Mouse (Mus musculus) gastrocnemius, postnatal 25 days (tissue): ENCODE data around the gene Dcp1a. TPM values are rescaled to one million over a fixed set of nuclear protein-coding genes. Genes with fewer than 3 reads are reported as not detected.

Experiments
- DNase-seq: peaks from one replicate; pipeline ENCODE4 v3.0.0; 2022
- long read RNA-seq, 2 experiments: library from polyadenylated mRNA; stranded (forward); transcript quantifications; one replicate each; pipeline ENCODE4 v2.0.0; 2021
- total RNA-seq, 2 experiments: library from RNA; stranded (reverse); gene quantifications; 1 replicate in 1 of 2; 2 replicates in 1 of 2; pipeline ENCODE4 v1.2.3; 2021

Dcp1a gene
- 1 to 10 TPM; 8.0 to 8.4 TPM for total RNA-seq
- long read RNA-seq, experiment 1, partial matches to known transcripts, result 0 of 1 reads
- long read RNA-seq, experiment 1, other reads (novel, unspliced or antisense), result 1 of 1 reads
- long read RNA-seq, experiment 2, full-length matches to known transcripts, result 1 of 2 reads
- long read RNA-seq, experiment 2, partial matches to known transcripts, result 1 of 2 reads
- long read RNA-seq, experiment 2, other reads (novel, unspliced or antisense), result 0 of 2 reads

DNA sequence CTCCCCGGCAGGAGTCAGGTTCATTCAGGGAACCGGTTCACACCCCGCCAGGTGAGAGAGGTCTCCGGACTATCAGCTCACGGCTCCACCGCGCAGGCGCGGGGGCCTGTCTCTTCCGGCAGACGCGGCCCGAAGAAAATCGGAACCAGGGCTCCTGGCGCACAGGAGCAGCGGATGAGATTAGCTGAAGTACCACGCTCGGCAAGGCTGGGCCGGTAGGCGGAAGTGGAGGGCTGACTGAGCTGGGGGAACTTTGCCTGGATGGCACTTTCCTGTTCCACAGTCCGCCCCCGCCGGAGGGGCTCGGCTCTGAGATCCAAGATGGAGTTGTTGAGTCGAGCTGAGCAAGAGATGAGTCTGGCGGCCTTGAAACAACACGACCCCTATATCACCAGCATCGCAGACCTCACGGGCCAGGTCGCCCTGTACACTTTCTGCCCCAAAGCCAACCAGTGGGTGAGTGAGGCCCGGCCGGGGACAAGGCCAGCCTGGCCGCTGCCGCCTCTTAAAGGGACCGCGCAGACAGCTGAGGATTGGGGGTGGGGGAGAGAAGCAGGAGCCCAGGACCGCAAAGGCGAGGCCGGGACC is at the start of gene Dcp1a:
Gene Dcp1a (plus strand): TSS at position 175 of the 588 bp plus-strand sequence.
- DNase-seq, result peak; percentile 95

- no peak for DNase-seq
Observed at GRCm38 (mm10) chr14:30429606-30430005, 49.7 kb upstream of the Dcp1a start.

GRCm38 (mm10) chr14:30430026-30430425 is 49.3 kb upstream of the Dcp1a start:
- no peak for DNase-seq

GRCm38 (mm10) chr14:30430446-30430845 is 48.9 kb upstream of the Dcp1a start:
- DNase-seq, result no peak

GRCm38 (mm10) chr14:30435316-30435715 is 44.0 kb upstream of the Dcp1a start:
- DNase-seq, result no peak

DNA sequence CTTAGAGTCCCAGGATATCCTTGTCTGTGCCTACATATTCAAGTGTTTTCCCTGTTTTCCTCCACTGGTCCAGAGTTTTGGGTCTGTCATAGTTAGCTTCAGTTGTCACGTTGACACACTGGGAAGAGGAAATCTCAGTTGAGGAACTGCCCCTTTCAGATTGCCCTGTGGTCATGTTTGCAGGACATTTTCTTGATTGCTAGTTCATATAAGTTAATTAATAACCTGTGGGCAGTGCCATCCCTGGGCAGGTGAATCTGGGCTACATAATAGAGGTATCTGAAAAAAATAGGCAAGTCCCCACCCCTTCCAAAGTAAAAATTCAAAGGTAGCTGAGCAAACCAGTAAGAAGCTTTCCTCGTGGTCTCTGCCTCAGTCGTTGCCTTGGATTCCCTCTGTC is 39.4 kb upstream of the Dcp1a start:
- DNase-seq, result no peak

GRCm38 (mm10) chr14:30455801-30456595 is 23.3 kb upstream of the Dcp1a start:
- DNase-seq, result no peak

GRCm38 (mm10) chr14:30457436-30457835 is 21.9 kb upstream of the Dcp1a start:
- DNase-seq, result no peak

- peak; percentile 8 for DNase-seq
Observed at GRCm38 (mm10) chr14:30457897-30458296, 21.4 kb upstream of the Dcp1a start.

DNA sequence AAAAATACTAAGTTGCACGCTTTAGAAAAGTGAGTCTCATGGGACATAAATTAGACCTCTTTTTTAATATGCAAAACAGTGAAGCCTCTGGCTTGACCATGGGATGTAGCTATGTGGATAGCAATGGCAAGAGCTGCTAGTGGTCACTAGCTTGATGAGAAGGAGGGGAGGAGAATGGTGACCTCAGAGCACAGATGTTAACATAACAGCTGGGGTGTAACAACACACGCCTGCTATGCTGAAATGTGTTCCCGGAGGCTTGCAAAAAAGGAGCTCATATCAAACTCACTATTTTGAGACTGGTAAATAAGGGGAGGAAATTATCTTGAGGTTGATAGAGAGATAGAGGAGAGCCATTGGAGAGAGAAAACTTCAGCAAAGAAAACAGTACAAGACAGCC is 20.5 kb upstream of the Dcp1a start:
- no peak for DNase-seq

DNA sequence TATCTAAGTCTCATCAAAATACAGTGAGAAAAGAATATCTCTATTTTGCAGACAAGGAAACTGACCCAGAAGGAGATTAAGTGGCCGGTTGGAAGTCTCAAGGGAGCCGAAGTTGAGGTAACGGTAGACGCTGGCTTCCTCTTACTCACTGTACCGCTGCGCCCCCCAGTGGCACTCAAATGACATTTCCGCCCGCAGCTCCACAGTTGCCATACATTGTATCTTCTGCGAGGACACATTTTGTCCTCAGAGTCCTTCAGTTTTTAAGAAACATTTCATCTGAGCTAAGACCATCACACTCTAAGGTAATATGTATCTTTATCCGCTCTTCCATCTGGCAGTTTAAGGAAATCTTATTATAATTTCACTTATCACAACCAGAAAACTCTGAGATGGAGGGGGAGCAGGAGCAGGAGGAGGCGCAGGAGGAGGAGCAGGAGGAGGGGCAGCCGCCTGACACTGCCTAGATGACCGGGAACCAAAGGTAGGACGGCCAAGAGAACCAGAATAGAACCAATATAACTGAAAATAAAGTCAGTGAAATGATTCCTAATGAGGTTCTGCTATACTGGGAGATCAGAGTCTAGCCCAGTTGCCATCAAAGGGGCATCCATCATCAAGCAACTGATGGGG is 19.3 kb upstream of the Dcp1a start:
- peak; percentile 51 for DNase-seq

GRCm38 (mm10) chr14:30463312-30463711 is 16.0 kb upstream of the Dcp1a start:
- DNase-seq, result no peak

DNA sequence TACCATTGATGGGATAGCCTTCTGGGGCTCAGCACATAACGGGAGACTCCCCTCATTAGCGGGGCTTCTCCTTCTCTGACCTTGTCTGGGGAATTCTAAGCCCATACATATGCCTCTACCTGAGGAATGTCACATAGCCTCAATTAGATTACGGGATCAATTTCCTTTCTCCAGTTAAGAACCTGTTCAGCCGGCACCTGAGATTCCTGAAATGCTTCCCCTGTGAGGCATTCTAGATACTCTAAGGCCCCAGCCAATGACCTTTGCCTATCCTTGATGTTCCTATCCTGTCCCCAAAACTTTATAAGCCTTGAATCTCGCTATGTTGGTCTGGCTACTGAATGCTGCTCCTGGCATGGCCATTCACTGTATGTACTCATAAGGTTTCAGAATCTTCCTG is 5.7 kb upstream of the Dcp1a start:
- no peak for DNase-seq

- DNase-seq, result no peak
Observed at GRCm38 (mm10) chr14:30474416-30474815, 4.9 kb upstream of the Dcp1a start.

GRCm38 (mm10) chr14:30491342-30491741 is 12.0 kb downstream of the Dcp1a start, which contains the start of gene Cacna1d:
Gene Cacna1d, minus strand, starts transcription at chr14:30491455.
- DNase-seq, result no peak

DNA sequence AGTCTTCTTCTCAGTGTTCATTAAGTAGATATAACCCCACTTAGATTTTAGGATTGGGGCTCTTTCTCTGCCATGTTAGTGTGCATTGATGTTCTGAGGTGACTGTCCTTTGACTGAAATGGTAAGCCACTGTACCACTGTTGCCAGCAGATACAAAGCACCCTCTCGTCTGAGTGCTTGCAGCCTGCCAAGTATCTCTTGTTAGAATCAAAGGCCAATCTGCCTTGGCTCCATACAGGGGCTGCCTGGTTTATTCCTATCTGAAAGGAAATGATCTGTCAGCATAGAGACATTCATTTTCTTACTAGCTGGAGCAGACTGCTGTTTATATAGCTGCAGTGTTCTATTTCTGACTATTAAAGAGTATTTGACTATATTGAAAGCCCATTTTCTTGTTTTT is 13.9 kb downstream of the Dcp1a start:
- no peak for DNase-seq

- no peak for DNase-seq
Observed at GRCm38 (mm10) chr14:30494998-30495397, 15.7 kb downstream of the Dcp1a start.

GRCm38 (mm10) chr14:30498202-30498601 is 18.9 kb downstream of the Dcp1a start:
- DNase-seq, result no peak

DNA sequence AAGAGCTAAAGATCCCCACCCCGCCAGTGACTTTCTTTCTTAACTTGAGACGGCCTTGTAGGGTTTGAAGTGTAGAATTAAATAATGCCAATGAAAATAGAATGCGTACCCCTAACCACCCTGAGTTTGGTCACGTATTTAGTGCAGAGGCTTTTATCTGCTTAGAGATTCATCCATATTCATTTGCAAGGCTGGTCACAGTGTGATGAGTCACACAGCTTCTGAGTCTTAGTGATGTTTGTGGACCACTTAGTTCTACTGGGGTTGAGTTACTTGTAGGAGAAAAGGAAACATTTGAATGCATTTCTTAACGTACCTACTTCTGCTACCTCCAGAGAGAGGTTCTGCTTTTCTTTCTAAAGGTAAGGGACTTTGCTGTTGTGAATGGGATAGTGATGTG is 25.7 kb downstream of the Dcp1a start:
- no peak for DNase-seq

DNA sequence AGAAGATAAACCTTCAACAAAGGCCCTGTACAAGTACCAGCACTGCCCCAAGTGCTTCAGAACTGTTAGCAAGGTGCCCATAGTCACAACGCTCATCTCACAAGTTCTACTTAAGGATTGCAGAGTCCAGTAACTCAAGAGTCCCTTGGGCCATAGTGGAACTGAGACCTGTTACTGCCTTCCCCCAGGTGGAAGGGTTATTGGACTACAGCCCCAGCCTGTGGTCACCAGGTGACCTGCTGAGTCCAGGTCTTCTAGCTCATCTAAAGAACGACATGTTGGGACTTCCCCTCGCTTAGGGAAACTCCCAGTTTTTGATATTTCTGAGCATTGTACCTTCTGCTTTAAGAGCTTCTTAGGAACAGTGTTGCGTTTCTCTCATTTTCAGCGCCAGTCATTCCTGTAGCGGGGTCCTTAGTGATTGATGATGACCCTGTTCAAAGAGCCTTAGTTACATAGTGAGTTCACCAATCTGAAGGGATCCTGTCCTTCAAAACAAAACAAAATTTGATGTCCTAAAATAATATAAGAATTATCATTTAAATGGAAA is 31.0 kb downstream of the Dcp1a start:
- DNase-seq, result no peak

DNA sequence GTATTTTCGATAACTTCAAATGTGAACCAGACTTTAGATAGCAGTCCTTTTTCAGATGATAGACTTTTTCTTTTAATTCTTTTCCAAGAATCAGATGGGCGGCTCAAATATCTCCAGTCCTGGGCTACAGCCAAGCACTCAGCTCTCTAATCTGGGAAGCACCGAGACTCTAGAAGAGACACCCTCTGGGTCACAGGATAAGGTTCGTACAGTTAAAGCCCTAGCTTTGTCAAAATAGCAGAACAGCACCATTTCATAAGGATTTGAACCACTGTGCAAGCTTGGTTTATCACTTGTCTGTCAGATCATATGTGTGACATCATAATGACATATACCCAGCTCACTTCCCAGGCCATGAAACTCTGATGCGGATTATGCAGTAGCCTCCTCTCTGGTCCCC is 33.6 kb downstream of the Dcp1a start:
- DNase-seq, result no peak

- DNase-seq, result no peak
Observed at GRCm38 (mm10) chr14:30515931-30516723, 36.8 kb downstream of the Dcp1a start.
